Mouse (Mus musculus) adrenal gland, postnatal 36 days (tissue): ENCODE measurements around the gene Tmem80. TPM values are rescaled to one million over a fixed set of nuclear protein-coding genes. Genes with fewer than 3 reads are reported as not detected.

Experiments
- DNase-seq, 2 experiments: peaks; one replicate each; pipeline ENCODE4 v3.0.0; 2021; ENCODE audit warnings: mixed read lengths in 1 of 2
- total RNA-seq, 2 experiments: library from RNA; stranded (reverse); gene quantifications; 2 replicates each; pipeline ENCODE4 v1.2.3; 2021

The Tmem80 gene
- total RNA-seq, 2 experiments from 2014 or later = 23.9 to 27.1 TPM

- DNase-seq = no peak
These were observed 34.0 kb downstream of the Tmem80 start for GRCm38 (mm10) chr7:141361510-141361909.

- peak; percentile 65 to 84 for DNase-seq
These were observed 35.7 kb downstream of the Tmem80 start for GRCm38 (mm10) chr7:141363106-141363751.

DNA sequence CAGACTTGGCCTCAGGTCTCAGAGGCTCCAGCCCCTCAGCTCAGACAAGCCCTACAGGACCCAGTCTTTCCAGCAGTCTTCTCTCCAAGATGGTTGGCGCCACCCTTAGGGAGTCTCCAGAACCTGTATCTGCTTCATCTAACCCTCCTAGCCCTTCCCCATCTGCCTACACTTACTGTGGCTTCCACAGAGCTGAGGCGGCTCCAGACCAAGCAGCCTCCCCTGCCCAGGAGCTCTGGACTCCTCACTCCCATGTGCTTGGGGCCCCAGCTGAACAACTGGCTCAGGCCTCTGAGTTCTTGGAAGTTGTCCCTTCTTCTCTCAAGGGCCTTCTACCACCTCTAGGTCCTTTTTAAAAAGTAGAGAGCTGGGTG lies 36.2 kb downstream of the Tmem80 start:
- DNase-seq = no peak

- no peak for DNase-seq
These were observed 37.0 kb downstream of the Tmem80 start for GRCm38 (mm10) chr7:141364349-141365048.

DNA sequence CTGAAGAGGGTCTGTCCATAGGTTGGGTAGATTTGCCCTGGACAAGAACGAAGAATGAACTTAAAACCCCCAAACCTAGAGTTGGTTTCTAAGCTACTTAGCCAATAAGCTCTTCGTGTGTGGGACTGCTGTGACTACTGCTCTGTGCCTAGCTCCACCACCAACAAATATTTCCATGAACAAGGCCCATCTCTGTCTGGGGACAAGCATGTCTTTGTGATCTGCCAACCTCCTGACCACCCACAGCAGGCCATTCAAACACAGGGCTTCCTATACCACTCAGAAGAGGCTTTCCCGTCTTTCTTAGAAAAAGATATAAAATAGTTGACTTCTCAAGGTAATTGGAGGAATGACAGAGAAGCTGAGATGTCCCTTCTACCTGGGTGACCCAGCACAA lies 37.5 kb downstream of the Tmem80 start:
- no peak for DNase-seq

GRCm38 (mm10) chr7:141367358-141367757 lies 39.8 kb downstream of the Tmem80 start:
- no peak for DNase-seq

DNA sequence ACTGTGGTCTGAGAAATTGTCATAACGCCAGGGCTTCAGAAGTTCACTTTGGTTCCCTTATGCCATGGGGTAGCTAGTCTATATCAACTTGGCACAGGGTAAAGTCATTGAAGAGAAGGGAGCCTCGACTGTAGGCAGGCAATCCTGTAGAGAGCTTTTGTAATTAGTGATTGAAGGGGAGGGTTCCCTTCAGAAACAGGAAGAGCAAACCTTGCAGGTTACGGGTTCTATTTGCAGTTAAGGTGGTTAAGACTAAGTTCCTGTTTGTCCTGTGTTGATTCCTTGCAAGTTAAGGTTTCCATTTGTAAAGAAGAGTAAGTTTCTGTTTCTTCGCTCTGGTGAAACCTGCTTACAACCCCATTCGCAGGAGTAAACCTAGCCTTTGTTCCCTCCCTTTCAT lies 42.4 kb downstream of the Tmem80 start:
- DNase-seq = no peak

- DNase-seq = peak; percentile 66 to 69
These were observed 44.5 kb downstream of the Tmem80 start for GRCm38 (mm10) chr7:141371942-141372595.

- peak; percentile 24 to 43 for DNase-seq
These were observed 46.1 kb downstream of the Tmem80 start for GRCm38 (mm10) chr7:141373611-141374010.

DNA sequence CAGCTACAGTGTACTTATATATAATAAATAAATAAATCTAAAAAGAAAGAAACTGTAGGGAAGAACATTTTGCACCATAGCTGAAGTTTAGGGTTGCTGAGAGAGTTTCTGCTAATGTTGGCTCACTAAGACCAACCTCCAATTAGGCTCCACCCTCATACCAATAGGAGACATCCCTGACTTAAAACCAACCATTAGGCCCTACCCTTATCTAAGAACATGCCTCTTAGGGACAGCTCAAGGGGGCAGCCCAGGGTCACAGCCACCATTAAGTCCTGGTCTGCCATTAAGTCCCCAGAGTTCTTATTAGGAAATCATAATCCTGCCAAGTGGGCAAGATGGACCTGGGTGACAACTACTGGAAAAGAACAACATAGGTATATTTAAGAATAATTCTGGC lies 46.9 kb downstream of the Tmem80 start:
- no peak for DNase-seq

DNA sequence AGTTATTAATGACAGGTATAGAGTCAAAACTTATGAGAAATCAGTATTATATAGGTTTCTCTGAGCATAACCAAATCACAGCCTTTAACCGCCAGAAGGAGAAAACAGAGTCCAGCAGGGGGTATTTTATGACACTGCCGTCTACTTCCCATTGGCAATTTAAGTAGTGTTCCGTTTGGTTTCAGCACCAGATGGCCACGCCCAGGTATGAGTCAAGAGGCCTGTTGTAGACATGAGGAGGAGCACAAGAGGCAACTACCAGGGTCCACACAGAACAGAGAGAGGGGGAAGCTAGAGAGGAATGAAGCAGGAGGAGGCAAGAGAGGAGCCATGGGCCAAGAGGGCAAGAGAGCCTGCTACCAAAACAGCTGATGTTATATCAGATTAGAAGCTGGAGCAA lies 52.0 kb downstream of the Tmem80 start:
- DNase-seq = peak in 1 of 2 experiments; percentile 25

DNA sequence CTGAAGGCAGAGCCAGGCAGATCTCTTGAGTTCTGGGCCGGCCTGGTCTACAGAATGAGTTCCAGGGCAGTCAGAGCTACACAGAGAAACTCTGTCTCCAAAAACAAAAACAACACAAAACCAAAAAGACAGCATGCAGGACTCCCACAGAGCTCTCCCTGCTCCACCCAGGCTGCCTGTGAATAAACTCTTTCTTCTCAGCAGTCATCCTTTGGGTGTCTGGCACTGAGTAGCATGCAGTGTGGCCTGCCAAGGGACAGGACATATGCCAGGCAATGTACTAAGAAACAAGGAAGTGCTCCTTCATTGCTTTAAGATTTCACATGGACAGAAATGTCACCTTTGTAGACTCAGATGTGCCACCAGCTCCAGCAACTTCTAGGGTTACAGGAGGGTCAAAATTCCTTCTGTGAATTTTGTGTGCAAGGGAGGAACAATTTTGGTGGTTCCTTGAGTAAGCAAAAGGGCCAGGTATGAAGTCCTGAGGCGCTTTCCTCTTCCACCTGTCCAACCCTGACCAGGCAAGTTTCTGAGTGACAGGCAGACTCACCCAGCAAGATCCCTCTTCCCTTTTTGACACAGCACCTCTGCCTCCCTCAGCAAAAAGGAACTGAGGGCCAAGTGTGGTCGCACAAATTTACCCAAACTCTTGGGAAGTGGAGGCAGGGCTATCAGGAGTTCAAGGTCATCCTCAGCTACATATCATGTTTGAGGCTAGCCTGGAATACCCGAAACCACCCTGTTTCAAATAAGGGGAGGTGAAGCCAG lies 53.7 kb downstream of the Tmem80 start:
- DNase-seq = no peak

Other genes with a start within 250 kb of the Tmem80 start
- gene Pkp3, start 249.5 kb upstream of the Tmem80 start, total RNA-seq = 1 to 10 TPM; 1.4 to 1.5 TPM
- gene Sigirr, start 227.2 kb upstream of the Tmem80 start, total RNA-seq = 1 to 10 TPM; 2.4 to 4.3 TPM
- under 1 TPM; 0.30 TPM for gene Ano9, start 209.9 kb upstream of the Tmem80 start, total RNA-seq
- 10 to 100 TPM; 41.8 to 42.9 TPM for gene Ptdss2, start 205.4 kb upstream of the Tmem80 start, total RNA-seq
- 100 to 1,000 TPM; 265 to 371 TPM for gene Rnh1, start 154.9 kb upstream of the Tmem80 start, total RNA-seq
- gene Hras, start 133.7 kb upstream of the Tmem80 start, total RNA-seq = 10 to 100 TPM; 89.1 to 93.9 TPM
- gene Lrrc56, start 133.6 kb upstream of the Tmem80 start, total RNA-seq = 1 to 10 TPM; 4.7 to 8.8 TPM
- under 1 TPM; 0.13 TPM for gene Lmntd2, start 113.7 kb upstream of the Tmem80 start, total RNA-seq
- gene Rassf7, start 111.9 kb upstream of the Tmem80 start, total RNA-seq = 1 to 10 TPM; 3.6 to 4.1 TPM
- 10 to 100 TPM; 70.5 to 89.3 TPM for gene Phrf1, start 99.0 kb upstream of the Tmem80 start, total RNA-seq
- 10 to 100 TPM; 13.5 to 14.9 TPM for gene Irf7, start 61.3 kb upstream of the Tmem80 start, total RNA-seq
- 10 to 100 TPM in 1 of 2 experiments, 1 to 10 TPM in 1; 3.3 to 17.3 TPM for gene Cdhr5, start 51.0 kb upstream of the Tmem80 start, total RNA-seq
- gene Sct, start 48.6 kb upstream of the Tmem80 start, total RNA-seq = 1 to 10 TPM in 1 of 2 experiments, under 1 TPM in 1; 0.63 to 1.2 TPM
- gene Drd4, start 35.7 kb upstream of the Tmem80 start, total RNA-seq = under 1 TPM in 1 of 2 experiments, not detected in 1; 0.56 TPM
- 10 to 100 TPM; 25.8 to 37.5 TPM for gene Deaf1, start within 50 bp of the Tmem80 start, total RNA-seq
- 1 to 10 TPM; 1.8 to 3.2 TPM for gene Eps8l2, start 11.1 kb downstream of the Tmem80 start, total RNA-seq
- 100 to 1,000 TPM; 707 to 724 TPM for gene Taldo1, start 64.5 kb downstream of the Tmem80 start, total RNA-seq
- 10 to 100 TPM; 24.9 to 46.7 TPM for gene Gatd1, start 86.4 kb downstream of the Tmem80 start, total RNA-seq
- gene Cend1, start 101.8 kb downstream of the Tmem80 start, total RNA-seq = 1 to 10 TPM in 1 of 2 experiments, under 1 TPM in 1; 0.70 to 1.3 TPM
- gene Slc25a22, start 110.2 kb downstream of the Tmem80 start, total RNA-seq = 100 to 1,000 TPM; 110 to 120 TPM
- gene Pidd1, start 116.3 kb downstream of the Tmem80 start, total RNA-seq = 1 to 10 TPM; 1.5 to 2.3 TPM
- 1,000 to 10,000 TPM; 1,094 to 1,114 TPM for gene Rplp2, start 119.6 kb downstream of the Tmem80 start, total RNA-seq
- gene Pnpla2, start 127.5 kb downstream of the Tmem80 start, total RNA-seq = 100 to 1,000 TPM; 875 to 879 TPM
- gene Cracr2b, start 133.4 kb downstream of the Tmem80 start, total RNA-seq = 10 to 100 TPM in 1 of 2 experiments, 1 to 10 TPM in 1; 9.5 to 13.1 TPM
- 100 to 1,000 TPM; 331 to 418 TPM for gene Cd151, start 139.7 kb downstream of the Tmem80 start, total RNA-seq
- 100 to 1,000 TPM in 1 of 2 experiments, 10 to 100 TPM in 1; 99.8 to 134 TPM for gene Polr2l, start 147.4 kb downstream of the Tmem80 start, total RNA-seq
- gene Tspan4, start 147.5 kb downstream of the Tmem80 start, total RNA-seq = 10 to 100 TPM; 89.1 to 94.4 TPM
- gene Chid1, start 212.1 kb downstream of the Tmem80 start, total RNA-seq = 10 to 100 TPM; 57.4 to 58.5 TPM
- gene Ap2a2, start 234.4 kb downstream of the Tmem80 start, total RNA-seq = 10 to 100 TPM; 57.5 to 75.9 TPM